Mouse (Mus musculus) adrenal gland, postnatal 36 days (tissue): ENCODE measurements around the gene Bach1. TPM values are rescaled to one million over a fixed set of nuclear protein-coding genes. Genes with fewer than 3 reads are reported as not detected.
A peak's percentile ranks its signal among the peaks of the same experiment; 100 is the strongest.

Experiments used
- DNase-seq, 2 experiments: peaks; one replicate each; pipeline ENCODE4 v3.0.0; 2021; ENCODE audit warnings: mixed read lengths in 1 of 2
- long read RNA-seq, 2 experiments: library from polyadenylated mRNA; stranded (forward); transcript quantifications; one replicate each; pipeline ENCODE4 v2.0.0; 2021; ENCODE audit warnings: borderline sequencing depth in 2 of 2
- total RNA-seq, 2 experiments: library from RNA; stranded (reverse); gene quantifications; 2 replicates each; pipeline ENCODE4 v1.2.3; 2021

The Bach1 gene
- total RNA-seq: 10 to 100 TPM; 18.6 to 31.2 TPM
- long read RNA-seq, experiment 1, full-length matches to known transcripts: 5 of 11 reads
- long read RNA-seq, experiment 1, partial matches to known transcripts: 1 of 11 reads
- long read RNA-seq, experiment 1, other reads (novel, unspliced or antisense): 5 of 11 reads
- long read RNA-seq, experiment 2, partial matches to known transcripts: 0 of 1 reads
- long read RNA-seq, experiment 2, other reads (novel, unspliced or antisense): 1 of 1 reads

DNA sequence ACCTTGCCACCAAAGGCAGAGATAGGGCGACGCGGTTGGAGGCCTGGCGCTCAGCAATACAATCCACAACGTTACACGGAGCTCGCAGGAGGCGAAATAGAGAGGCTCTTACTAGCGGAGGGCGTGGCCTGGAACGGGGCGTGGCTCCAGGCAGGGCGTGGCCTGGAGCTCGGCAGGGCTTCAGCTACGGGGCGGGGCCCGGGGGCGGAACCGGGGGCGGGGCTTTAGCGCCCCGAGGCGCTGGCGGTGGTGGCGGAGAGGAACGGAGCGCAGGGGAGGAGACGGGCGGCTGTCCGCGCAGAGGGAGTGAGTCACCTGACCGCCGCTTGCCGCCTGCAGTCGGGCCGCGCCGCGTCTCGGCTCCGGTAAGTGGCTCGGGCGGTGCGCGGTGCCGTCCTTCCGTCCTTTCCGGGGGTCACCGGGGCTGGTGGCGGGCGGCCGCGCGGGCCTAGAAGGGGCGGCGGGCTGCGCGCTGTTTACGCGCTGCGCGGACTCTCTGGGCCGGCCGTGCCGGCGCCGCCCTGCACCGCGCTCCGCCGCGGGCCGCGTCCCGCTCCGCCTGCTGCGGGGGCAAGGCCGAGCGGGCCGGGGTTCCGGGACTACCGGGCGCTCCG is at the start of gene Bach1:
Gene Bach1 (plus strand): TSS at position 254 of the 614 bp plus-strand sequence.
- peak; percentile 97 to 98 for DNase-seq

DNA sequence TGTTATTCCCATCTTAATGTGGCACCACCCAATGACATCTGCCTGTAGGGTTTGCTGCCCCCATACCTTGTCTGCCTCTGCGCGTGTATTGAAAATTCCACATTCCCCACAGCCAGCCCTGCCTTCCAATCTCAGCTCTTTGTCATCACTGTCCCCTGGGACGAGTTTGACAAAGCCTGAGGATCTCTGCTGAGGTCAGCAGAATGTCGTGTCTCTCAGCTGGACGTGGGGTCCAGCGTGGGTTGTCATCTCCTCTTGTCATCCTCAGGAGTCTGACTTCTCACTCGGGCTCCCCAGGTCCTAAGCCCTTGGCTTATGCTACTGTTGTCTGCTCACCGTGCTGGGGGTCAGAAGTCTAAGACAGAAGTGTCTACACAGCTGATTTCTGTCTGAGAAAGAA is 46.4 kb upstream of the Bach1 start:
- no peak for DNase-seq

DNA sequence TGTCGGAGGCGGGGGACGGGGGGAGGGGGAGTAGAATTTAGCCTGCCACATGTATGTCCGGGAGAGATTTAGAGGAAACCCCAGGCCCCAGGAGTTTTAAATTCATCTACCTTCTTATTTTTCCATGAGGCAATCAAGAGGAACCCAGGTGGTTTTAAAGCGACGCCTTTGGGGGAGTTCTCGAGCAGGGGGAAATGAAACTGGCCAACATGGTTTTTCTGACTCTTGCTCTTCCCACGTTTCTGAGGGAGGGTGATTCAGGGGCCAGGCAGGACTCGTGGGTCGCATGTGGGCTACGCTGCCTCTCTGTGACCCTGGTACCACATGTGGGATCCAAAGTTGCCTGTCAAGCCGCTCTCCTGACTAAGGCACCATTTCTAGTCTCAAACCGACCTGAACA is 45.8 kb upstream of the Bach1 start:
- DNase-seq: no peak

DNA sequence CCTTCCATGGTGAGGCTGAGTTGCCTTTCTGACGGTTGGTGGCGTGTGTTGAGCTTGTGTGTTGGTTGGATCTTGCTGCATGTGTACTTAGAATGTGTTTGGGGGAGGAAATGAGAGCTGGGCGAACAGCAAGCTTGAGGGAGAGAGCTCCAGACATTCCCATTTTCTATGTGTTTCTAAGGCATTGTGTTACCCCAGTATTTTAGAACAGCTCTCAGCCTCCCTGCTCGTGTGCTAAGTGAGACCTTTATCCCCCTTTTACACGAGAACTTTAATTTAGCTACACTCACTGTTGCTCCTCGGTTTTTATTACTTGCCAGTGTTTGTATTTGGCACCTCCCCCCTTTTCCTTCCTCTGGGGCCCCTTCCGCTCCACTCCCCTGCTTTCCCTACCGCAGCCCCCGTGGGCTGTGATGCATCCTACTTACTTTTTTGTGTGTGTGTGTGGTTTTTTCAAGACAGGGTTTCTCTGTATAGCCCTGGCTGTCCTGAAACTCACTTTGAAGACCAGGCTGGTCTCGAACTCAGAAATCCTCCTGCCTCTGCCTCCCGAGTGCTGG is 44.6 kb upstream of the Bach1 start:
- DNase-seq: no peak

DNA sequence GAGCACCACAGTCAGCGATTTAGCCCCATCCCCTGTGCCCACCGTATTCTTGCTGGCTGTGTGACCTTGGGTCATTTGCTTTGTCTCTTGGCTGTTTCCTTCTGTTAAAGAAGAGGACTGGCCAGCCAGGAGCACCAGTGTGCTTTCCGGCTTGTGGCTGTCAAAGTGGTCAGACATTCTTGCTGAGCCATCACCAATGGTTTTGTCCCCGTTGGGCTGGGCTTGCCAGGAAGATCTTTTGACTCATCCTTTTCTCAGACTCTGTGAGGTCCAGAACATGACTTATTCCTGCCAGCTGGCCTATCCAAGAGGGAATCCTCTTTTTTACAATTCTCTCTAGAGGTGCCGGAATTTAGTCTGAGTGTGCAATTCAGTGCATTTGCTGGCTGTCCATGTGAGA is 43.7 kb upstream of the Bach1 start:
- peak; percentile 27 to 36 for DNase-seq

DNA sequence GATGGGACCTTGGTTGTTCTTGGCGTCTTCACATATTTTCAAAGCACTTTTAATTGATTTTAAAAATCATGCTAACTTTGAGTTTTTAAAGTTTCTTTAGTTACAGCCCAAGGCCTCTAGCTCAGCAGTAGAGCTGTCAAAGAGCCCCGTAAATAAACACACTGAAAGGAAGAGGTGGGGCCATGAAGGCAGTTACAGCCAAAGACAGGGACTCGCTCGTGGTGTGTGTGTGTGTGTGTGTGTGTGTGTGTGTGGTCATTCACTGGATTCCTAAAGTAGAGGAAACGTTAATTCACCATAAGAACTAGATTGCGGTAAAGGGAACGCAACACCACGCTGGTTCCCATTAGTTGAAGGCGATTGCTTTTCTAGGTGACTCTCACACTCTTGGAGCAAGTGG is 43.2 kb upstream of the Bach1 start:
- DNase-seq: no peak

DNA sequence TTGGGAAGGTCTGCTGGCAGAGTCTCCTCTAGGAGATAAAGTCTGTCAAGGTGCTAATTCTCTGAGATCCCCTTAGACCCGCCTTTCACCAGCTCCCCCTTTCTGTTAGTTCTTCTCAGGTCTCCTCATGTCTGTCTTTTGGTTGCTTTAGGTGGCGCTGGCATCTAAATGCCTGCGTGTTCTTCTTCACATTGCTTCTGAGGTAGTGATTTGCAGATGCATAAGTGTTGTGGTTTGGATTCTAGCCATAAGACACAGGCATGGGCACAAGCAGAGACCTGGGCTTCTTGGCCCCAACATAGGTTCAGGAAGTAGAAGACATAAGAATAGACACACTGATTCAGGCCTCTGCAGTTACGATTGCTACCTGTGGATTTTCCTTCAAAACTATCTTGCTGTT is 42.0 kb upstream of the Bach1 start:
- DNase-seq: no peak

DNA sequence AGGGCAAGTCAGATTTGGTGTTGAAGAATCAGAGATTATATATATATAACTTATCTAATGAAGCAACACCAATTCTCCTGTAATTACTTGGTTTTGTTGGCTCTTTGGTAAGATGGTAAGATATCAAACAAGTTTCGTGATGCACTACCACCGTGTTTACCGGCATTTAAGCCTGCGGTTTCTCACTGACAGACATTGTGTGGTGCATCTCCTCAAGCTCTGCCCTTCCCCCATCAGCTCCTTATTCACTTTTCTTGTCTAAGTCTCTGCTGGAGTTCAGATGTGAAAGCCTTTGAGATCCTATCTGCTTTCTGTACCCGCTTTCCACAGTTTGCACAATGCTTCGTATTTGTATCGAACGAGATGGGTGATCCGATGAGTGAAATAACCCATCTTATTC is 41.5 kb upstream of the Bach1 start:
- DNase-seq: no peak

DNA sequence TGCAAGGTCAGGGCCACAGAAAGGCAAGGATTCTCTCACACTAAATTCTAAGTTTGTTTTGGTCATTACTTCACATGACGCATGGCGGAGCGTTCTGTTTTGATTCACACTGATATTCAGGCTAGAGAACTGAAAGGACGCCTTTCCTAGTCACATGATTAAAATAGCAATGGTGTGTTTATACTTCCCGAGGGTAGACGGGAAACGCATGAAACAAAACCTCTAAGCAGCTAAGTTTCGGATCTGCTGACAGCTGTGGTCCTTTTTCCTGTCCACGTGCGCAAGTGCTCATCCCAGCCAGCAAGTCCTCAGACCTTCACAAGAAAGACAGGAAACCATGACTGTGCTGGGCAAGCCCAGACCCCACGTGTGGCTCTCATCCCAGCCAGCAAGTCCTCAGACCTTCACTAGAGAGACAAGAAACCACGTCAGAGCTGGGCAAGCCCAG is 37.7 kb upstream of the Bach1 start:
- DNase-seq: peak; percentile 51 to 54

DNA sequence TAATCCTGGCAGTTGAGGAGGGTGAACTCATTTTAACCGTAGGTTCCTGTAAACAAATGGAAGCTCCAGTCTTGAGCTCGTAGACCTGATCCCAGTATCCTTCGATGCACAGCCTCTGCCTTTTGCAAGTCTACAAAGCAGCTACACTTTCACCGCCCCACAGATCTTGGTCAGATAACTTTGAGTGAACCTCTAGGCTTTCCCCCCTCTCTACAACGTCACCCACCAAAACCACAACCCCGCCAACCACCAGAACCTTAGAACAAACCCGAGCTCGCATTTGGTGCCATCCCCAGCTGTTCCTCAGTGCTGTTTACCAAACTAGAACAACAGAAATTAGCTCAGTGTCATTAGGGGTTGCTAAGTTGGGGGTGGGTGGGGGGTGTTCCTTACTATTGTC is 37.1 kb upstream of the Bach1 start:
- DNase-seq: no peak

DNA sequence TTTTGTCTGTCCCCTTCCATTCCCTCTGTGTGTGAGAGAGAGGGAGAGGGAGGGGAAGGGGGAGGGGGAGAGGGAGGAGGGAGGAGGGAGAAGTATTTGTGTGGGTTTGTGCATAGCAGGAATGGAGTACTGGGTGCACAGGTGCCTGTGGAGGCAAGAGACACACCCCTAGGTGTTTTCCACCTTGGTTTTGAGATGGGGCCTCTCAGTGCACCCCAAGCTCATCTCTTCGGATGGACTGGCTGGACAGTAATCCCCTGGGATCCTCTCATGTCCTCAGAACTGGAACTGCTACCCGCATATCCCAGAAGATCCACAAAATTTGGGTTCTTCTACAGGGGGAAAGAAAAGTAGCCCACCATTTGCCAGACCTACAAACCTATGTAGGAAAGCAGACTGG is 36.2 kb upstream of the Bach1 start:
- no peak for DNase-seq

DNA sequence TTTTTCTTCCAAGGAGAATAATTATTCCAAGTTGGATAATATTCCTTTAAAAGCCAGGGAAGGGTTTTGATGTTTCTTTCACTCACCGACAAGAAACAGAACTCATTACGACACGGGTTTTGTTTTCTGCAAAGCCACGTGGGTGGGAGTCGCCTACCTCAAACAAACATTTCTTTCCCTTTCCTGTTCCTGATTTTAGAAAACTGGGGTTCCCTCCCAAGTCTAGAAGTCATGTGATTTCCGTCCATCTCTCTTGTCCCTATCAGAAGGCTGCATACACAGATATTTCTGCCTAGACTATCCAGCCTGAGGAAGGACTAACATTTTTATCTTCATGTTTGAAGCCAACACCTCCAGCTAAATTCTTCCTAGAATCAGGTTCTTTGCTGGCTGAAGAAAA is 34.9 kb upstream of the Bach1 start:
- no peak for DNase-seq

DNA sequence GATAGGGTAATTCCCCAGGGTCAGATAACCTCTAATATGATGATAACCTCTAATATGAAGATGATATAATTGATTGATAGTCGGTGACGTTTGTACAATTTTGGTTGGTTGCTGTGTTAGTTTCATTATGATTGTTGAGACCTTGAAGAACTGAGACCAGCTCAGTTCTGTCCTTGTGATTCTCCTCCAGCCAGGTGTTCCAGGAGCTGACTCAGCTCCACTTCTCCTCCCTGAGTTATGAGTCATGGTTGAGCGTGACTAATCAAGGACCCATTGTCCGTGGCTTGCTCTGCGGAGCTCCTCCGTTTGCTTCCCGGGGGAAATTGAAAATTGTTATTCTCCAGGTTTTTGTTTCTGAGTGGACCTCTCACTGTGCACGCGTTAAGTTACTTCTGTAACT is 33.5 kb upstream of the Bach1 start:
- peak; percentile 70 to 72 for DNase-seq

DNA sequence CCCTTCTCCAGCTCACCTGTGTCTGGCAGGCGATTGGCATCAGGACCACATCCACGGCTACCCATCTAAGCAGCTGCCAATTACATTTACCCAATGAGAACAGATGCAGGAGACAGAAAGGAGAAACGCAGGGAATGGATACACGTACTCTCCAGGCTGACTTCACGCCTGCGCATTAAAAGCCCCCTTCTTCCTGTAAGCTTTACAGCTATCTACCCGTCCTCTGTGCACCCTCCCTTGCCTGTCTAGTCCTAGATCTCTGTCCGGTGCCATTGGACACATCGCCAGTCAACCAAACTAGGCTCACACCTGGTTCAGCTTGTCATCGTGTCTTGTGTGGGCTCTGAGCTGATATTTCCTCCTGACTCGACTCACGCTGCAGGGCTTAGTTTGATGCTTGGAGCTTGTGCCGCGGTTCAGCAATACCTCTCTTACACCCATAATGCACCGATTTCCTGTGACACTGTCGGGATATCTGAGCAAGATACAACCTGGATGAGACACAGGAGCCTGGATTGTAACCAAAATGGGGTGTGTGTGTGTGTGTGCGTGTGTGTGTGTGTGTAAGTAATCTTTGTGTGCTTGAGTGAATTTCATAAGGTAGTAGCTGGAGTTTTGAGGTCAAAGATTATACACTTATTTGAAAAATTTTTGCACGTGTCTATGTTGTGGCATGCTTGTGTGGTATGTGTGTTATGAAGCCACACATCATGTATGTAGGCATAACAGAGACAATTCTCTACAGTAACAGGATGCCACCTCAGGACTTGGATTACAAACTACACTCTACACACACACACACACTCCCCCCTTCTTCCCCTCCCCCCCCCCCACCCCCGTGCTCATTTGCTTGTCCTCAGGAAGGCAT is 32.8 kb upstream of the Bach1 start:
- no peak for DNase-seq

DNA sequence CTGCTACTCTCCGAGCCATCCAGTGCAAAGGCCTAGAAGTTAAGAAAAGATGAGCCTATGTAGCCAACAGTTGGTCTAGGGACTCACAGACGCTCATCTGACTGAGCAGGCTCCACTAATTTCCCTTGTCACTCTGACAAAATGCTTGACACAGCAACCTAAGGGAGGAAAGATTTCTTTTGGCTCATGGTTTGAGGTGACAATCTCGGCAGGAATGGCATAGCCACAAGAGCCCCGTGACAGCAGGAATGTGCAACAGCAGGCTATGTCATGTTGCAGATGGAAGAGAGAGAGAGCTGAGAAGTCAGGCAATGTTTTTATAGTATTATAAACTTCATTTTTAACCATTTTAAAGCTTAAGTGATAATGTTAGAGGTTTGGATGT is 32.1 kb upstream of the Bach1 start:
- DNase-seq: no peak

DNA sequence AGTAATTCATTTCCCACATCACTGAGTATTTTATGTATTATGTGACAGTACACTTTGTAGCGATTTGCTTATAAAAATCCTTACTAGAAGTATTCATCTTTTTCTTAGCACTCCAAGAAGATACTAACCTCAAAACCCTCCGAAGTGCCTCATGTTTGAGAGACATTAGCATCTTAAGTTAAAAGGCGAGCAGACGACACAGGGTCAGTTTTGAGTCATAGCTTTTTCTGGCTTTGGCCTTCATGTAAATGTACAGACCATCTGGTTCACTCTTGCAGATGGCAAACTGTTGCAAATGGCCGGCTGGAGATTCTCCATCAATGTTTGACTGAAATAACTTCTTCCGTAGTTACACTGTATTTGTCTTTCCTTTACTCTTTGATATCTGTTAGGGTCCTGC is 30.7 kb upstream of the Bach1 start:
- no peak for DNase-seq

DNA sequence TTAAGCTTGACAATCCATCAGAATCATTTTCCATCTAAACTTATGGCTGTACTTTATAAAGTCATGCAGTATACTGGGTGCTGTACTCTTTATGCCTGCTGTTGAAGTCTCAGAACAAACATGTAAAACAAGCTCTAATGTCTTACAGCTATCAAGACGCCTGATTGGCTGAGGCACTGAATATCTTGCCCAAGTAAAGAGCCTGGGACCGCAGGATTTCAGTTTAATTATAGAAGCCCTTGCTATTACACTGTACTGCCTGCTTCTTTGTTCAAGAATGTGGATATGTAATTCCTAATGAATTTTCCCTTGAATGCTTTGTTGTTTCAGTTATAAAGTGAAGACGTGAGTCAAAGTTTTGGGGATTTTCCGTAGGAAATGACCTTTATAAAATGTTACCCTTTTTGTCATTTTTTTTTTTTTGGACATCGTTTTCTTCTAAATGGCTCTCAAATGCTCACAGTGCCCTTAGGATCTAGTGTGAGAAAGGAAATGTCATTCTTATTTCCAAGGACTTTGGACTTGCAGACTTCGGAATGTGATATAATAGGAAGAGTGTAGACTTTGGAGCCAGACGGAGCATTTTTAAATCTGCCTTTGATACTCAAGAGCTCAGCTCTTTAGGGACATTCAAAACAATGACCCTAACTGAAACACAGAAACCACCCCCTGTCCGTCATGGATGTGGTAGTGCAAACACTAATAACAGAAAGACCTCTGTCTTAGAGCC is 28.5 kb upstream of the Bach1 start:
- no peak for DNase-seq

DNA sequence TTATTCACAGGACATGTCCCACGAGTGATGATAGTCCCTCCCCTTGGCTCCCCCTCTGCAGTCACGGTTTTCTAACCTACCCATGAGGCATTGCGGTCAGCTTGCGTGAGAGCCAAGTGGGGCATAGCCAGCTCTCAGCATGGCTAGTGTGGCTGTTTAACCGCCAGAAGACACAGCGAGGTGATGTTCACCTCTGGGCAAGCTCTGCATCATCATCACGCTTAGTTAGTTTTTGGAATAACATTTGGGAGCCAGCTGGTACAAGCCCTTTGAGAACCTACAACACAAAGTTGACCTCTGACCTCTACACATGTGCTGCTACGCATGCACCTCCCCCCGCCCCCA is 28.0 kb upstream of the Bach1 start:
- DNase-seq: no peak

DNA sequence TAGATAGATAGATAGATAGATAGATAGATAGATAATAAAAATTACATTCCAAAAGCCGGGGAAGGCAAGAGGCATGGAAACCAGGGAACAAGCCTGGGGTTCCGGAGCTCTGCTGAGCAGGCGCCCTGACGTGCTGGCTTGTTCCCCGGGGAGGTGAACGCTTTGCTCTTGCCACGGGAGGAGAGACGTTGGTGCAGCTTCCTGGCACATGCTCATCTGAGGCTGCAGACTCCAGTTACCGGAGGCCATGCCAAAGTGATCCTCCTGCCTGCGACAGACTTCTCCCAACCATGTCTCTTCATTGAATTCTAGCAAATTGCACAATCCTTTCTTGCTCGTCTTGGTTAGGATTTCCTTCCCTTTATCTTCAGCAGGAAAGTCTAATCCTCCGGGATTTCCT is 27.4 kb upstream of the Bach1 start:
- DNase-seq: peak in 1 of 2 experiments; percentile 55

DNA sequence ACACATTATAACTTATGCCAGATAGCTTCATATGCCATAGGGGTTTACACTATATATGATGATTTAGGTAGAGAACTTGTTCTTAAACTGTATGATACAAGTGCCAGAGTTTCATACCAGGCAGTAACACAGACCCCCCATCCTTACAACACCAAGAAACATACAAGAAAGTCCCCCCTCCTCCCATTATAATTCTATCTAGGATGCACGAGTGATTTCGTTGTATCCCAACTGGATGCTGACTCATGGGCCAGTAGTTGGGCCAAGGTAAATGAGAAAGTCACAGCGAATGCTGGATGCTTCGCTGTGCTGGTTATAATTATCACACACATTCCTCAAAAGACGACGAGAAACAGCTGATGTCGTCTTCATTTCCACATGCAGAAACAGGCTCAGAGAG is 25.6 kb upstream of the Bach1 start:
- peak in 1 of 2 experiments; percentile 28 for DNase-seq

DNA sequence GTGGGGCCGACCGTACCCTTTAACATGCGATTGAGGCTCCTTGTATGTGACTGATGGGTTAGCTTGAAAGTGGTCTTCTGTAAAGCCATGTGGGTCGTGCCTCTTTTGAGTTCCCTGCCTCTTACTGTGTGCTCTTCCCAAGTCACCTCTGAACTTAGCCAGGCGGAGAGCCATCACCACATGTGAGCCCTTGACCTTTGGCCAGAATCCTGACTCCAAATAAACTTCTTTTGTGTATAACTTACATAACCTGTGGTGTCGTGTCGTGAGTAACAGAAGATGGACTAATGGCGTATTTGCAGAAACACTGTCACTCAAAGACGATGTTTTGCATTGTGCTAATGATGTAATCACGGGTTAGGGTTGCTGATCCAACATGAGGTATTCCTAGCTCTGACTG is 22.6 kb upstream of the Bach1 start:
- no peak for DNase-seq

DNA sequence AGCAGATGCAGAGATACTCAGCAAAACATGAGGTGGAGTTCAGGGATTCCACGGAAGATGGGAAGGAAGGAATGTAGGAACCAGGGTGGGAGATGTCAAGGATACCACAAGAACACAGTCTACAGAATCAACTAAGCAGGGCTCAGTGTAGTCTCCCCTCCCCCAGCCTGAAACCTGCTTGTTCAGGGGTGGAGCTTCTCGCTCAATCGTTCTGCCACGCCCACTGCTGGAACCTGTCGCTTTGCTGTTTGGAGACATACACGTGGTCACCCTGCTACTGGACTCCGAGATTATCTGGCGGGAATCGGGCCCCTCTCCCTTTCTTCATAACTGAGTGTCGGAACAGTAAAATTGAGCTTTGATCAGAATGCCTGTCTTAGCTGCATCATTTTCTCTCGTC is 20.1 kb upstream of the Bach1 start:
- no peak for DNase-seq
